Mouse (Mus musculus) megakaryocyte, embryonic 14.5 days (primary cell): ENCODE data around the gene Pde6d. TPM values are rescaled to one million over a fixed set of nuclear protein-coding genes. Genes with fewer than 3 reads are reported as not detected.

ENCODE experiments used
- H3K27me3 ChIP-seq: replicated peaks from 2 replicates; pipeline ENCODE3; 2012; ENCODE audit warnings: inconsistent platforms
- H3K36me3 ChIP-seq: replicated peaks from 2 replicates; pipeline ENCODE3; 2012; ENCODE audit warnings: low read length, inconsistent platforms, mixed read lengths
- H3K4me1 ChIP-seq: 2 replicates; pipeline ENCODE4 v1.6.1; 2012; ENCODE audit warnings: inconsistent platforms
- H3K4me3 ChIP-seq: replicated peaks from 2 replicates; pipeline ENCODE3; 2012; ENCODE audit warnings: moderate library complexity, mild to moderate bottlenecking, inconsistent platforms
- H3K9me3 ChIP-seq: 2 replicates; pipeline ENCODE4 v1.6.1; 2012; ENCODE audit warnings: inconsistent platforms
- FLI1 ChIP-seq: IDR thresholded peaks from 2 replicates; pipeline ENCODE4 v1.6.1; 2012; ENCODE audit warnings: low read length, inconsistent platforms, mixed read lengths
- GATA1 ChIP-seq: IDR thresholded peaks from 3 replicates; pipeline ENCODE4 v1.6.1; 2012; ENCODE audit warnings: mixed read lengths, low read length, inconsistent platforms, borderline replicate concordance
- polyA plus RNA-seq: library from polyadenylated mRNA; stranded (reverse); fragments of >175 nt; gene quantifications from 2 replicates; pipeline ENCODE4 v1.2.3, GENCODE M21; 2012; ENCODE audit warnings: low replicate concordance; ENCODE audit not compliant: insufficient read depth

The Pde6d gene
- polyA plus RNA-seq, 1 experiment: 45.8 TPM

- Histone ChIP-seq H3K4me1 (peaks cover 91% of the 10 kb centered on the region), H3K4me3 (peak overlapping the region; percentile 94)
- TF ChIP-seq FLI1 (no peak), GATA1 (no peak)
Observed at GRCm38 (mm10) chr1:86504697-86505421, 77.6 kb downstream of the Pde6d start.

GRCm38 (mm10) chr1:86503906-86504696 is 78.3 kb downstream of the Pde6d start:
- no peak for TF ChIP-seq GATA1
- peaks cover 91% of the 10 kb centered on the region for H3K4me1 ChIP-seq

More at GRCm38 (mm10) chr1:86504697-86505421, 77.6 kb downstream of the Pde6d start:
- Histone ChIP-seq H3K27me3 (no peaks in the 10 kb centered on the region), H3K36me3 (no peaks in the 10 kb centered on the region), H3K9me3 (no peaks in the 10 kb centered on the region)

GRCm38 (mm10) chr1:86503165-86503747 is 79.2 kb downstream of the Pde6d start:
- Histone ChIP-seq H3K4me3 (peak overlapping the region; percentile 94), H3K36me3 (no peaks in the 10 kb centered on the region), H3K27me3 (no peaks in the 10 kb centered on the region), H3K4me1 (peaks cover 91% of the 10 kb centered on the region), H3K9me3 (no peaks in the 10 kb centered on the region)
- TF ChIP-seq GATA1 (no peak), FLI1 (no peak)

More at GRCm38 (mm10) chr1:86503906-86504696, 78.3 kb downstream of the Pde6d start:
- Histone ChIP-seq H3K36me3 (no peaks in the 10 kb centered on the region), H3K4me3 (peak overlapping the region; percentile 94), H3K27me3 (no peaks in the 10 kb centered on the region), H3K9me3 (no peaks in the 10 kb centered on the region)

- H3K4me3 ChIP-seq: no peak overlapping the region
- TF ChIP-seq FLI1 (no peak), GATA1 (no peak)
- no peaks in the 10 kb centered on the region for H3K36me3 ChIP-seq
- no peaks in the 10 kb centered on the region for H3K27me3 ChIP-seq
- H3K9me3 ChIP-seq: no peaks in the 10 kb centered on the region
- peaks cover 94% of the 10 kb centered on the region for H3K4me1 ChIP-seq
Observed at GRCm38 (mm10) chr1:86502221-86503048, 80.0 kb downstream of the Pde6d start.

GRCm38 (mm10) chr1:86501559-86501958 is 80.9 kb downstream of the Pde6d start:
- Histone ChIP-seq H3K9me3 (no peaks in the 10 kb centered on the region), H3K36me3 (no peaks in the 10 kb centered on the region), H3K4me3 (peak overlapping the region; percentile 69), H3K4me1 (peaks cover 95% of the 10 kb centered on the region), H3K27me3 (no peaks in the 10 kb centered on the region)
- TF ChIP-seq GATA1: no peak
- no peak for TF ChIP-seq FLI1

GRCm38 (mm10) chr1:86501114-86501532 is 81.3 kb downstream of the Pde6d start:
- Histone ChIP-seq H3K9me3 (no peaks in the 10 kb centered on the region), H3K4me3 (peak overlapping the region; percentile 4), H3K36me3 (no peaks in the 10 kb centered on the region), H3K4me1 (peaks cover 93% of the 10 kb centered on the region), H3K27me3 (no peaks in the 10 kb centered on the region)
- TF ChIP-seq FLI1 (no peak), GATA1 (no peak)

- Histone ChIP-seq H3K27me3 (no peaks in the 10 kb centered on the region), H3K4me1 (peaks cover 92% of the 10 kb centered on the region), H3K4me3 (no peak overlapping the region), H3K36me3 (no peaks in the 10 kb centered on the region), H3K9me3 (no peaks in the 10 kb centered on the region)
- no peak for TF ChIP-seq FLI1
- TF ChIP-seq GATA1: no peak
Observed at GRCm38 (mm10) chr1:86500681-86501080, 81.7 kb downstream of the Pde6d start.

GRCm38 (mm10) chr1:86499903-86500302 is 82.5 kb downstream of the Pde6d start:
- no peaks in the 10 kb centered on the region for H3K9me3 ChIP-seq
- H3K4me1 ChIP-seq: peaks cover 84% of the 10 kb centered on the region
- H3K36me3 ChIP-seq: no peaks in the 10 kb centered on the region
- H3K27me3 ChIP-seq: no peaks in the 10 kb centered on the region
- no peak overlapping the region for H3K4me3 ChIP-seq
- TF ChIP-seq FLI1 (no peak), GATA1 (no peak)

GRCm38 (mm10) chr1:86498611-86499010 is 83.8 kb downstream of the Pde6d start:
- H3K9me3 ChIP-seq: no peaks in the 10 kb centered on the region
- no peak for TF ChIP-seq FLI1
- peaks cover 75% of the 10 kb centered on the region for H3K4me1 ChIP-seq
- H3K36me3 ChIP-seq: no peaks in the 10 kb centered on the region
- H3K27me3 ChIP-seq: no peaks in the 10 kb centered on the region
- H3K4me3 ChIP-seq: no peak overlapping the region
